Mouse (Mus musculus): ENCODE measurements around the gene Gm26727.
"Not testable (repeated sequence)": the region's sequence is repeated elsewhere in the genome, so short reads cannot be mapped to it uniquely, and the experiment has no call there.

Gm26727 gene

DNA sequence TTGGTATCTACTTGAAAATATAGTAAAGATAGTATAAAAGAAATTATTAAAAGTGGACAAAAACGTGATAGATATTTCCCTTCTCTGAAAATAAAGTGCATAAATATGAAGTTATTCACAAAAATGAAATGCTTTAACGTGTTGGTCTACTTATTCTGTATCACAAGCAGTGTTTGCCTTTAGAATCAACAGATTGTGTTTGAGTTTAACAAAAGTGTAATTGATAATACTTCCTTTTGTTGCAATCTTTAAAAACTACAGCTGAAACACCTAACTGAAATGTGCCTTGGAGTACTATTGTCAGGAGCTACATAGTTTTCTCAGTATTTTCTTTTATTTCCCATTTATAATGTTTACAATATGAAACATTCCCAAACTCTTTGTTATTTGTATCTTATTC, at the start of gene Gm26727:
Gm26727 (minus strand) TSS at position 101 of the 400 bp plus-strand sequence.
- DNase-seq (ENCODE audit: extremely low spot score) = no peak

DNA sequence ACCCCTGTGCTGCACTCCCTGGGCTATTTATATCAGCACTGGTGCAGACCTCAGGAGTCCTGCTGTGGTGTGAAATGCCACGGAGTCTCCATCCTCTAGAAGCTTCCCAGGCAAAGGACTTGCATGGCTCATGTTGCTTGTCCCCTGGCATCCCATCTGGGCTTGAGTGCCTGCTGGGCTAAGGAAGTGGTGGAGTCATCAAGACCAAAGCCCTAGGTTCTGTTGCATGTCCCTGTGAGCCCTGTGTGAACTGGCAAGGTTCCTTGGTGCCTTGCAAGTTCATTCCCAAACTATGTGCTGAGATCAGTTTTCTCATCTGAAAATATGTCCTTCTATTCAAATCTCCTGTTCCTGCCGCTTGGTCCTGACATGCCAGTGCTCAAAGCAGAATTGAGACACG, 48.1 kb upstream of the Gm26727 start:
- no peak for DNase-seq (ENCODE audit: extremely low spot score)

DNA sequence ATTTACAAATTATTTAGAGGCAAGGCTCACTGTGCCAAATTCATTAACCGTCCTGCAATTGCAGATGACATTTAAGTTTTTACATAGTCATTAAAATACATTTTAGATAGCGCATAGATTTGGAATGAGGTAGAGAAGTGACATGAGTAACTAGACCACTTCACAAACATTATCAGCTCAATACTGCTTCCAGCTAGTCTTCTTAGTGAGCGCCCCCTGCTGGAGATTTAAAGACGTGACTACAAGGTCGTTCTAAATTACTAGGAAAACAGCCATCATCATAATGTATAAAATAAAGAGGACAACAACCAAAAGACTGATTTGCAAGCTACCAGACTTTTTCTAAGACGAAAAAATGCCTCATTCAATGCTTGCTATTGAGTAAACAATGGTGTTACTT, 44.8 kb upstream of the Gm26727 start:
- peak; percentile 31 for DNase-seq (ENCODE audit: extremely low spot score)

DNA sequence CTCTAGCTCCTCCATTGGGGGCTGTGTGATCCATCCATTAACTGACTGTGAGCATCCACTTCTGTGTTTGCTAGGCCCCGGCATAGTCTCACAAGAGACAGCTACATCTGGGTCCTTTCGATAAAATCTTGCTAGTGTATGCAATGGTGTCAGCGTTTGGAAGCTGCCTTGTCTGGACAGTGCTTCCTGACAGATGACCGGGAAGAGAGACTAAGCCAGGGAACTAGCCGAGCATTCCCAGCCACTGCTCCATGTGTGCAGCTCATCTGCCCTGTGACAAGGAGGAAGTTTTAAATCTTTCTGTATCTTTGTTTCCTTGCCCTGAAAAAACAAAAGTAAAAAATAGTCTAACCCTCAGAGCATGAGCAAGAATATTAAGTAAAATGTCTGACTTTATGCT, 37.0 kb upstream of the Gm26727 start:
- not testable (repeated sequence) for DNase-seq (ENCODE audit: extremely low spot score)

DNA sequence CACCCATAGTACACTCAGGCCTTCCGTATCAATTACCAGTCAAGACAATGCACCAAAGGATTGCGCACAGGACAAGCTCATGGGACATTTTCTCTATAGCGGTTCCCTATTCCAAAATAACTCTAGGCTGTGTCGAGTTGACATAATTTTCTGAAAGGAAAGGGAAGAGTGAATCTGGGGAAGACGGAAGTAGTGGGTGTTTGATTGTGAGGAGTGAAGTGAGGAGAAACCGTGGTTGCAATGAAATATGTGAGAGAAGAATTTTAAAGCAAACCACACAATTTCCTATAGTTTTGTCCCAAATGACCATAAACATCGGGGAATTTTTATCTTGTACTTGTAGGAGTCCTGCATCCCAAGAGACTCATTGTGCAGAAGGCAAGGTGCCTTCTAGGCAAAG, 34.1 kb upstream of the Gm26727 start:
- no peak for DNase-seq (ENCODE audit: extremely low spot score)

DNA sequence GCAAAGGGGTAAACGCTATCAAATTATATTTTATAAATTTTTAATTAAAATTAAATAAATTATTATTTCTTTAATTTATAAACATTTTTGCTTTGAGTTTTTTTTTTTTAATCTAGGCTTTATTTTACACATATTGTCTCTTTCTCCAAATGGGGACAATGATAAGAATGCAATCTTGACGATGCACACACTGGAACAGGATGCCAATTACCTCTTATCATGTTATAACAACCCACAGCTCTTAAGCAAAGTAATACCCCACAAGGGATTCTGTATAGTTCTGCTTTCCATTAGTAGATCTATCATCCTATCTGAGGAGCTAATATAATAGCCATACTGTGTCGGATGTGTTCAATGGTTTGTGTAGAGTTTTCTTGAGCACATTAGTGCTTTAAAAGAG, 27.9 kb upstream of the Gm26727 start:
- DNase-seq (ENCODE audit: extremely low spot score) = no peak

DNA sequence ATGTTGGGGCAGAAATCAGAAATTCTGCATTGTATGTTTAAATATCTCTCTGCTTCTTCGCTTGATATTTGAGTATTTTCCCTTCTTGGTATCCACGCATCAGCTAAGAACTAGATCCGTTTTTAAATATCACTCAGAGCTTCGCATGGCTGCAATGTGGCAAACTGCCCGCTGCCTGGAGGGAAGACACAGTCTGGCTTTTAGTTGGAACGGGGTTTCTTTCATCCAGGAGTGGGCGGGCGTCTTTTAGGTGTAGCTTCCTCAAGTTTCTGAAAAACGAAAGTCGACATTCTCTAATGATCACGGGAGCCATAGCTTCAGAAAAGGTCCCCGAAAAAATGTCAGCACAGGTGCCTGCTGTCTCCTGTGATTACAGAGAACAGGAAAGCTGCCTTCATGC, 14.2 kb upstream of the Gm26727 start:
- DNase-seq (ENCODE audit: extremely low spot score) = no peak

DNA sequence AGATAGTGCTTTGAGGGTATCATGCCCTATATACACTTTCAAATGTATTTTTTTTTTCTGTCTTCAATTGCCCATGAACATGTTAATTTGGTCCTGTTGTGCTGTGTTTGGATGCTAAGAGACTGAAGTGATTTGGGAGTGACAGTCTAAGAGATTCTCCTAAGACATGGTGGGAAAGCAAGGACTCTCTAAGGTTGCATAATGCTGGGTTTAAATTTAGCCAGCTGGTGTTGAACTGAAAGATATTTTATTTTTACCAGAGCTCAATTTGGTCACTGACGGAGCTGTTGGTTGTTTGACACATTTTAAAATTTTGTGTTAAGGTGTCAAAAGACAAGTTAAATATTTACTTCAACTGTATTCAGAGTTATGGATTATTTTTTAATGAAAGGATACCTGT, 13.8 kb upstream of the Gm26727 start:
- no peak for DNase-seq (ENCODE audit: extremely low spot score)

DNA sequence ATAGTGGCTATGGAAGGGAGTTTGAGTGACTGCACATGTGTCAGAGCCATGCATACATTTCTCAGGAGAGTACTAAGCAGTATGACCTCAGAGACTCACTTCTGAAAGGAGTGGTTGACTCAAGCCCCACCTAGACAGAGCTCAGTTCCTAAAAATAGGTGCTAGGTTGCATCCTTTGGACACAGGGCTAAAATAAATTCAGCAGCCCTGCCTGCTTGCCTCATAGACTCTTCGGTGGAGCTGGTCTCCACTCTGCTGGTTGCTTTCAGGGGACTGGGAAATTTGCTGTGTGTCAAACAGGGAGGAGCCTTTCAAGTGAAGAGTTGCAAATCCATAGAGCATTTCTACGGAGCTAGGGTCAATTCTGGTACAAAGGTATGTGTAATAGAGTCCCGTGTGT, 12.8 kb upstream of the Gm26727 start, which contains the start of gene Xirp2:
Xirp2 (plus strand) TSS at position 223 of the 400 bp plus-strand sequence.
- DNase-seq (ENCODE audit: extremely low spot score) = no peak

DNA sequence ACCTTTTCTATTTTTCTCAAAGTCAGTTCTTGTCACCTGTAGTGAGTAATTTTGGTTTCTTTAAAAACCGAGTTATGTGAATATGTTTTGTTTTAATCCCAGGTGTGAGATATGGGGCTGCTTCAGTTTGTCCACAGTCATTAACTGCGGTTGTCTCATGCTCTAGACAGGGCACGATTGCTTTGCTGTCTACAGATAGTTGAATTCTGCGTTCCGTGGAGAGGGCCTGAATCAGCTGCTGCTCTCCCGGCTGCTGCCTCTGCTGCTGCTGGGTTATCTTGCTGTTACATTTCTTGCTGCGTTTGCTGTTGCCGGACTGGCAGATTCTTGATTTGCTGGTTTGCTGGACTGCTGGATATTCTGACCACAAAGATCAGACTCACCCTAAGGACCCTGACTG, 5.3 kb upstream of the Gm26727 start:
- no peak for DNase-seq (ENCODE audit: extremely low spot score)

DNA sequence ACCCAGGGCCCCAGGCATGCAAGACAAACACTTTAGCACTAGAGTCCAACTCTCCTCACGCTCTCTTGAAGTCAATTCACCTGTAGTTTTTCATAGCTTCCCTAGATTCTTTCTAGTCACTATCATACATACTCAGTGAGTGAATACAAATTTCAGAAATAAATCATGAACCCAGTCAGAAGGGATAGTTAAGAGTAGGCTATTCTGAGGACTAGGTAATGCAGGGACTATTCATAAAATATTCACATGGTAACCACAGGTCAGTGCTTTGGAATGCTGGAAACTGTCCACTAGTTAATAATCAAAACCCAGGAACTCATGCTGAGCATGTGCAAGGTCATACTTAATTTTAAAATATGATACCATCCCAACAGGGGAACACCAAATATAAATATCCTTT, 10.2 kb downstream of the Gm26727 start:
- no peak for DNase-seq (ENCODE audit: extremely low spot score)

DNA sequence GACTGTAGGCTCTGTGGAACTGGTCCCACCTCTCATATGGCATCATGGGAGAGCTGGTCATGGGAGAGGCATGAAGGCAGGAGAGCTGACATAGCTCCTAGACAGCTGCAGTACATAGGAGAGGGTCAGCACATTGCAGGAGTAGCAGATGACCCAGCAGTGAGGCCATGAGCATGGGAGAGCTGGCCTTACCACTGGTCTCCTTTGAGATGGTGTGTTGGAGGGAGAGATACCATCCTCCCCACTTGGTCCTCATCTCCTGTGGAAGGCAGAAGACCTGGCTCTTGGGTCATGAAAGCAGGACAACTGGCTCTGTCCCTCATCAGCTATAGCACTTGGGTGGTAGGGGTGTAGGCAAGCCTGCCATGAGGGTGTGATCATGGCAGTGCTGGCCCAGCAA, 12.1 kb downstream of the Gm26727 start:
- no peak for DNase-seq (ENCODE audit: extremely low spot score)

DNA sequence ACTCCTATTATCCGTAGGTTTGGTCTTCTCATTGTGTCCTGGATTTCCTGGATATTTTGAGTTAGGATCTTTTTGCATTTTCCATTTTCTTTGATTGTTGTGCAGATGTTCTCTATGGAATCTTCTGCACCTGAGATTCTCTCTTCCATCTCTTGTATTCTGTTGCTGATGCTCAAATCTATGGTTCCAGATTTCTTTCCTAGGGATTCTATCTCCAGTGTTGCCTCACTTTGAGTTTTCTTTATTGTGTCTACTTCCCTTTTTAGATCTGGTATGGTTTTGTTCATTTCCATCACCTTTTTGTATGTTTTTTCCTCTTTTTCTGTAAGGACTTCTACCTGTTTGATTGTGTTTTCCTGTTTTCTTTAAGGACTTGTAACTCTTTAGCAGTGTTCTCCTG, 19.6 kb downstream of the Gm26727 start, which contains the start of gene Gm21830:
Gm21830 (plus strand) TSS at position 301 of the 400 bp plus-strand sequence.
- not testable (repeated sequence) for DNase-seq (ENCODE audit: extremely low spot score)

Measured in embryo, embryonic 9.5 days (tissue).